Mouse (Mus musculus) liver, postnatal 0 days (tissue): Measurements from ENCODE around the gene Camk1g.

Experiments used
- CTCF ChIP-seq: sonication (generic); IDR thresholded peaks from 2 replicates; pipeline ENCODE4 v1.5.1; 2016; ENCODE audit warnings: antibody characterized with exemption, low read depth
- EP300 ChIP-seq: IDR thresholded peaks from 2 replicates; pipeline ENCODE4 v1.6.1; 2016; ENCODE audit warnings: antibody characterized with exemption, low read depth, mild to moderate bottlenecking

- peak; percentile 86 for TF ChIP-seq CTCF
- no peak for TF ChIP-seq EP300
These were observed 39.9 kb downstream of the Camk1g start for GRCm38 (mm10) chr1:193330172-193330571.
